Mouse (Mus musculus): ENCODE measurements around the gene Chpf2. TPM values are rescaled to one million over a fixed set of nuclear protein-coding genes. Genes with fewer than 3 reads are reported as not detected.

Gene Chpf2
- polyA plus RNA-seq, 2 experiments from 2014 or later: 8.3 to 17.8 TPM

Other genes starting within 250 kb of the Chpf2 start
- under 1 TPM; 0.16 to 0.24 TPM for gene Kcnh2, start 235.1 kb upstream of the Chpf2 start, polyA plus RNA-seq (2017; shearing (Covaris generic))
- gene Nos3, start 221.9 kb upstream of the Chpf2 start, polyA plus RNA-seq (2017; shearing (Covaris generic)): under 1 TPM in 1 of 2 experiments, not detected in 1; 0.42 TPM
- 1 to 10 TPM; 2.2 to 2.9 TPM for gene Atg9b, start 194.6 kb upstream of the Chpf2 start, polyA plus RNA-seq (2017; shearing (Covaris generic))
- gene Abcb8, start 193.1 kb upstream of the Chpf2 start, polyA plus RNA-seq (2017; shearing (Covaris generic)): 10 to 100 TPM; 15.3 to 21.6 TPM
- gene Asic3, start 173.3 kb upstream of the Chpf2 start, polyA plus RNA-seq (2017; shearing (Covaris generic)): under 1 TPM in 1 of 2 experiments, not detected in 1; 0.85 TPM
- gene Cdk5, start 163.2 kb upstream of the Chpf2 start, polyA plus RNA-seq (2017; shearing (Covaris generic)): 10 to 100 TPM; 54.8 to 58.3 TPM
- 10 to 100 TPM; 12.2 to 13.3 TPM for gene Slc4a2, start 162.9 kb upstream of the Chpf2 start, polyA plus RNA-seq (2017; shearing (Covaris generic))
- 10 to 100 TPM; 34.9 to 49.5 TPM for gene Fastk, start 141.5 kb upstream of the Chpf2 start, polyA plus RNA-seq (2017; shearing (Covaris generic))
- 10 to 100 TPM; 51.1 to 65.5 TPM for gene Tmub1, start 138.9 kb upstream of the Chpf2 start, polyA plus RNA-seq (2017; shearing (Covaris generic))
- 1 to 10 TPM; 3.9 to 6.0 TPM for gene Agap3, start 134.6 kb upstream of the Chpf2 start, polyA plus RNA-seq (2017; shearing (Covaris generic))
- under 1 TPM in 1 of 2 experiments, not detected in 1; 0.09 TPM for gene Gbx1, start 59.5 kb upstream of the Chpf2 start, polyA plus RNA-seq (2017; shearing (Covaris generic))
- gene Asb10, start 45.8 kb upstream of the Chpf2 start, polyA plus RNA-seq (2017; shearing (Covaris generic)): not detected
- under 1 TPM in 1 of 2 experiments, not detected in 1; 0.46 TPM for gene 4931409K22Rik, start 29.9 kb upstream of the Chpf2 start, polyA plus RNA-seq (2017; shearing (Covaris generic))
- 10 to 100 TPM; 51.8 to 56.8 TPM for gene Abcf2, start 9.3 kb upstream of the Chpf2 start, polyA plus RNA-seq (2017; shearing (Covaris generic))
- gene Smarcd3, start 37.7 kb downstream of the Chpf2 start, polyA plus RNA-seq (2017; shearing (Covaris generic)): under 1 TPM in 1 of 2 experiments, not detected in 1; 0.41 TPM
- gene Nub1, start 98.8 kb downstream of the Chpf2 start, polyA plus RNA-seq (2017; shearing (Covaris generic)): 10 to 100 TPM; 63.9 to 65.7 TPM
- under 1 TPM; 0.15 to 0.46 TPM for gene Wdr86, start 144.0 kb downstream of the Chpf2 start, polyA plus RNA-seq (2017; shearing (Covaris generic))
- gene Crygn, start 171.3 kb downstream of the Chpf2 start, polyA plus RNA-seq (2017; shearing (Covaris generic)): 1 to 10 TPM in 1 of 2 experiments, not detected in 1; 6.8 TPM